10 mouse cellular contexts compared by ENCODE assay signal in genomic region chr2:93267791-93268190, GRCm38 (mm10).
DNase-seq lines count a peak whose midpoint lies in the region; ATAC-seq lines count a peak whose summit lies in the region.
"Had no signal": no experiment of that assay in that cellular context is flagged by ENCODE, and none has a peak within 500 bp of the region (broad histone marks: within the 10 kb centered on the region; RNA-seq: fewer than 3 reads in every experiment).

No protein-coding gene starts in this region.

- no peaks in the 10 kb centered on the region for H3K36me3 ChIP-seq in hindbrain, embryonic 15.5 days
- no peaks in the 10 kb centered on the region for H3K36me3 ChIP-seq in liver, embryonic 15.5 days (replicated peaks)

- peak; percentile 47 to 67 for DNase-seq in adrenal gland, adult (ENCODE audit: inconsistent age in 2 of 2, low spot score in 1 of 2)
- no peak for DNase-seq in adrenal gland, postnatal 4 days (ENCODE audit: low spot score in 2 of 2)
- DNase-seq in adrenal gland, postnatal 36 days, result peak; percentile 33 to 62
- DNase-seq in testis, postnatal 14 days (ENCODE audit: low spot score), result no peak
- no peak for DNase-seq in gastrocnemius, adult 8-10 months (ENCODE audit: low spot score in 2 of 2)
- DNase-seq in gastrocnemius, adult 18-20 months (ENCODE audit: low spot score), result no peak
- DNase-seq: cerebellum, postnatal 25 days; left cerebral cortex, postnatal 4 days had no signal

- H3K9ac ChIP-seq in hindbrain, embryonic 15.5 days, result no peak overlapping the region
- no peak overlapping the region for H3K9ac ChIP-seq in liver, embryonic 15.5 days

- H3K9me3 ChIP-seq in hindbrain, embryonic 15.5 days, result no peaks in the 10 kb centered on the region
- H3K9me3 ChIP-seq in liver, embryonic 15.5 days (replicated peaks), result no peaks in the 10 kb centered on the region

- ATAC-seq in hindbrain, embryonic 15.5 days (ENCODE audit: low FRiP score, low read depth), result no peak
- peak; percentile 49 for ATAC-seq in liver, embryonic 15.5 days (ENCODE audit: insufficient read depth)

- H3K4me2 ChIP-seq in hindbrain, embryonic 15.5 days, result no peak overlapping the region
- no peak overlapping the region for H3K4me2 ChIP-seq in liver, embryonic 15.5 days

- H3K27me3 ChIP-seq in hindbrain, embryonic 15.5 days, result no peaks in the 10 kb centered on the region
- H3K27me3 ChIP-seq in liver, embryonic 15.5 days, result no peaks in the 10 kb centered on the region

- H3K27ac ChIP-seq in hindbrain, embryonic 15.5 days (replicated peaks), result peak overlapping the region; percentile 67
- no peak overlapping the region for H3K27ac ChIP-seq in liver, embryonic 15.5 days (replicated peaks)

- H3K4me1 ChIP-seq in hindbrain, embryonic 15.5 days (replicated peaks), result peaks cover 49% of the 10 kb centered on the region
- 0 out of 2 replicates have a peak, but pooled peaks cover 4% of the 10 kb centered on the region for H3K4me1 ChIP-seq in liver, embryonic 15.5 days (replicated peaks)

- 70% methylated on average over 4 of the region's 4 CpGs for WGBS in hindbrain, embryonic 15.5 days
- WGBS in liver, embryonic 15.5 days (ENCODE audit: insufficient replicate concordance), result 31% methylated on average over 4 of the region's 4 CpGs

- H3K4me3 ChIP-seq in hindbrain, embryonic 15.5 days, result no peak overlapping the region
- H3K4me3 ChIP-seq in liver, embryonic 15.5 days (replicated peaks), result no peak overlapping the region

Comparison
In these comparisons a context has a peak if more than half of its experiments do, and no peak if none do; other contexts are left out.
1. DNase-seq: peak in adrenal gland, adult (2 of 2) and adrenal gland, postnatal 36 days (2 of 2); none in adrenal gland, postnatal 4 days (0 of 2), testis, postnatal 14 days (single experiment), gastrocnemius, adult 8-10 months (0 of 2) and gastrocnemius, adult 18-20 months (single experiment).